Mouse (Mus musculus): ENCODE measurements around the gene Btrc. TPM values are rescaled to one million over a fixed set of nuclear protein-coding genes. Genes with fewer than 3 reads are reported as not detected.

The Btrc gene
- polyA plus RNA-seq, 1 experiment from 2014 or later: 46.0 TPM

GRCm38 (mm10) chr19:45486992-45487387, 123.5 kb downstream of the Btrc start:
- H3K4me1 ChIP-seq (ENCODE audit: control insufficient read depth, insufficient read depth, low read length): 0 out of 2 replicates have a peak, but pooled peaks cover 2% of the 10 kb centered on the region
- H3K27me3 ChIP-seq (ENCODE audit: control insufficient read depth, insufficient read depth, low read length): no peaks in the 10 kb centered on the region
- no peak for ATAC-seq (replicated peaks; ENCODE audit: insufficient number of reproducible peaks, low FRiP score, low TSS enrichment)
- no peak overlapping the region for H3K27ac ChIP-seq (ENCODE audit: low read depth, low read length)
- H3K9ac ChIP-seq (ENCODE audit: low read depth, low read length): no peak overlapping the region
- 56% methylated on average over 3 of the region's 3 CpGs for WGBS (ENCODE audit: insufficient replicate concordance)
- no peak overlapping the region for H3K4me3 ChIP-seq (ENCODE audit: low read depth, low read length)
- no peaks in the 10 kb centered on the region for H3K9me3 ChIP-seq (replicated peaks; ENCODE audit: control insufficient read depth, low read length)
- H3K4me2 ChIP-seq: no peak overlapping the region
- no peaks in the 10 kb centered on the region for H3K36me3 ChIP-seq (ENCODE audit: control insufficient read depth, insufficient read depth, low read length)

- no peaks in the 10 kb centered on the region for H3K36me3 ChIP-seq (ENCODE audit: control insufficient read depth, insufficient read depth, low read length)
- no peak for ATAC-seq (replicated peaks; ENCODE audit: insufficient number of reproducible peaks, low FRiP score, low TSS enrichment)
- H3K4me1 ChIP-seq (ENCODE audit: control insufficient read depth, insufficient read depth, low read length): 0 out of 2 replicates have a peak, but pooled peaks cover 2% of the 10 kb centered on the region
- 51% methylated on average over 6 of the region's 6 CpGs for WGBS (ENCODE audit: insufficient replicate concordance)
- no peaks in the 10 kb centered on the region for H3K9me3 ChIP-seq (replicated peaks; ENCODE audit: control insufficient read depth, low read length)
- H3K27ac ChIP-seq (ENCODE audit: low read depth, low read length): no peak overlapping the region
- no peak overlapping the region for H3K9ac ChIP-seq (ENCODE audit: low read depth, low read length)
- no peaks in the 10 kb centered on the region for H3K27me3 ChIP-seq (ENCODE audit: control insufficient read depth, insufficient read depth, low read length)
- no peak overlapping the region for H3K4me3 ChIP-seq (ENCODE audit: low read depth, low read length)
- no peak overlapping the region for H3K4me2 ChIP-seq
These were observed 126.4 kb downstream of the Btrc start for GRCm38 (mm10) chr19:45489961-45490360.

- WGBS (ENCODE audit: insufficient replicate concordance): 79% methylated on average over 7 of the region's 7 CpGs
- H3K9ac ChIP-seq (ENCODE audit: low read depth, low read length): no peak overlapping the region
- no peak overlapping the region for H3K4me3 ChIP-seq (ENCODE audit: low read depth, low read length)
- no peaks in the 10 kb centered on the region for H3K27me3 ChIP-seq (ENCODE audit: control insufficient read depth, insufficient read depth, low read length)
- no peak for ATAC-seq (replicated peaks; ENCODE audit: insufficient number of reproducible peaks, low FRiP score, low TSS enrichment)
- 0 out of 2 replicates have a peak, but pooled peaks cover 2% of the 10 kb centered on the region for H3K4me1 ChIP-seq (ENCODE audit: control insufficient read depth, insufficient read depth, low read length)
- H3K27ac ChIP-seq (ENCODE audit: low read depth, low read length): no peak overlapping the region
- no peak overlapping the region for H3K4me2 ChIP-seq
- no peaks in the 10 kb centered on the region for H3K9me3 ChIP-seq (replicated peaks; ENCODE audit: control insufficient read depth, low read length)
- H3K36me3 ChIP-seq (ENCODE audit: control insufficient read depth, insufficient read depth, low read length): no peaks in the 10 kb centered on the region
These were observed 127.7 kb downstream of the Btrc start for GRCm38 (mm10) chr19:45491246-45491645.

DNA sequence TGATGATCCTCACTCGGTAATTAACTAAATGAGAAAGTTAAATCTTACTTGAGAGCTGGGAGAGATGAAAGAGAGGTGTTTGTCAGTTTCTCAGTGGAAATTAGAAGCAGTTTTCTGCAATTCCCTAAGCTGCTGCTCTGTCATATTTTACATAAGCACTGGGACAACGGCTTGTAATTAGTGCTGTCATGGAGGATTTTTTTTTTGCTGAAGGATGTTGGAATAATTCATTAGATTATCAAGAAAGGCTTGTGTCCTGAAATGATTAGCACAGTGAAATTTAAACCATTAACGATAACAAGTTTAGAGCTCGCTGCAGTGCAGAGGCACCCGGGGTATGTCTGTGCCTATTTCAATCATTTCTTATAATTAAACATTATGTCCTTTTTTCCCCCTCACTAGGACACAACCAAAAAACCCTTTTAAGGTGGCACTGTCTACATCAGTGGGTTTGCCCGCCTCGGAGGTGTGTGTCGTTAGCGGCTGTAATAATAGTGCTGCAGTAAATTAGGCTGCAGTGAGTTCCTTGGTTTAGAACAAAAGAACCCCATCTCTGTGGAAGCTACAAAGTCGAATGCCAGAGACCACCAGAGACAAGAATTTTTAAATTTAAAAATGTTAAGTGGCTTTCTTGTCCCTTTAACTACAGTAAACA, 130.7 kb downstream of the Btrc start:
- H3K27me3 ChIP-seq (ENCODE audit: control insufficient read depth, insufficient read depth, low read length): no peaks in the 10 kb centered on the region
- H3K4me1 ChIP-seq (ENCODE audit: control insufficient read depth, insufficient read depth, low read length): 0 out of 2 replicates have a peak, but pooled peaks cover 2% of the 10 kb centered on the region
- no peak for ATAC-seq (replicated peaks; ENCODE audit: insufficient number of reproducible peaks, low FRiP score, low TSS enrichment)
- H3K9me3 ChIP-seq (replicated peaks; ENCODE audit: control insufficient read depth, low read length): no peaks in the 10 kb centered on the region
- no peak overlapping the region for H3K4me3 ChIP-seq (ENCODE audit: low read depth, low read length)
- H3K9ac ChIP-seq (ENCODE audit: low read depth, low read length): no peak overlapping the region
- 83% methylated on average over 10 of the region's 10 CpGs for WGBS (ENCODE audit: insufficient replicate concordance)
- no peak overlapping the region for H3K27ac ChIP-seq (ENCODE audit: low read depth, low read length)
- H3K4me2 ChIP-seq: no peak overlapping the region
- H3K36me3 ChIP-seq (ENCODE audit: control insufficient read depth, insufficient read depth, low read length): no peaks in the 10 kb centered on the region

GRCm38 (mm10) chr19:45505446-45505845, 141.9 kb downstream of the Btrc start:
- WGBS (ENCODE audit: insufficient replicate concordance): 89% methylated on average over 7 of the region's 7 CpGs
- ATAC-seq (replicated peaks; ENCODE audit: insufficient number of reproducible peaks, low FRiP score, low TSS enrichment): no peak
- H3K9ac ChIP-seq (ENCODE audit: low read depth, low read length): no peak overlapping the region
- no peak overlapping the region for H3K4me2 ChIP-seq
- H3K27me3 ChIP-seq (ENCODE audit: control insufficient read depth, insufficient read depth, low read length): no peaks in the 10 kb centered on the region
- no peaks in the 10 kb centered on the region for H3K9me3 ChIP-seq (replicated peaks; ENCODE audit: control insufficient read depth, low read length)
- no peak overlapping the region for H3K4me3 ChIP-seq (ENCODE audit: low read depth, low read length)
- no peaks in the 10 kb centered on the region for H3K36me3 ChIP-seq (ENCODE audit: control insufficient read depth, insufficient read depth, low read length)
- H3K27ac ChIP-seq (ENCODE audit: low read depth, low read length): no peak overlapping the region
- H3K4me1 ChIP-seq (ENCODE audit: control insufficient read depth, insufficient read depth, low read length): peaks cover 12% of the 10 kb centered on the region

DNA sequence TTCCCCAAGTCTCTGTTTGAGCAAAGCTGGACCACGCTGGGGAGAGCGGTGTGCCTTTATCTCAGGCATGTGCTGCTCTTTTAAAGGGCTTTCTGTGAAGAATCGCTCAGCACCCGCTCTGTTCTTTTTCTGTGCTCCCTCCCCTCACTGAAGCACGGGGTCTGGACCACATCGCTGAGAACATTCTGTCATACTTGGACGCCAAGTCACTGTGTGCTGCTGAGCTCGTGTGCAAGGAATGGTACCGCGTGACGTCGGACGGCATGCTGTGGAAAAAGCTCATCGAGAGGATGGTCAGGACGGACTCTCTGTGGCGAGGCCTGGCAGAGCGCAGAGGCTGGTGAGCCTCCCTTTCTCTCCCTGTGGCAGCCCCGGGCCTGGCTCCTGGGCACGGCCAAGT, 144.0 kb downstream of the Btrc start:
- ATAC-seq (replicated peaks; ENCODE audit: insufficient number of reproducible peaks, low FRiP score, low TSS enrichment): 0 out of 2 replicates have a peak, but pooled peaks have one; percentile 39
- H3K36me3 ChIP-seq (ENCODE audit: control insufficient read depth, insufficient read depth, low read length): 0 out of 2 replicates have a peak, but pooled peaks cover 2% of the 10 kb centered on the region

GRCm38 (mm10) chr19:45510680-45511079, 147.1 kb downstream of the Btrc start:
- Histone ChIP-seq H3K27me3 (ENCODE audit: control insufficient read depth, insufficient read depth, low read length) (no peaks in the 10 kb centered on the region), H3K4me3 (ENCODE audit: low read depth, low read length) (no peak overlapping the region), H3K4me1 (ENCODE audit: control insufficient read depth, insufficient read depth, low read length) (peaks cover 12% of the 10 kb centered on the region), H3K27ac (ENCODE audit: low read depth, low read length) (no peak overlapping the region), H3K4me2 (no peak overlapping the region), H3K9me3 (replicated peaks; ENCODE audit: control insufficient read depth, low read length) (no peaks in the 10 kb centered on the region), H3K9ac (ENCODE audit: low read depth, low read length) (no peak overlapping the region), H3K36me3 (ENCODE audit: control insufficient read depth, insufficient read depth, low read length) (peaks cover 9% of the 10 kb centered on the region)
- WGBS (ENCODE audit: insufficient replicate concordance): 72% methylated on average over 3 of the region's 3 CpGs
- ATAC-seq (replicated peaks; ENCODE audit: insufficient number of reproducible peaks, low FRiP score, low TSS enrichment): no peak

More for the DNA sequence above, 144.0 kb downstream of the Btrc start:
- H3K4me3 ChIP-seq (ENCODE audit: low read depth, low read length): no peak overlapping the region
- H3K27me3 ChIP-seq (ENCODE audit: control insufficient read depth, insufficient read depth, low read length): no peaks in the 10 kb centered on the region
- 41% methylated on average over 19 of the region's 19 CpGs for WGBS (ENCODE audit: insufficient replicate concordance)
- H3K4me2 ChIP-seq: peak overlapping the region; percentile 34; the same call in 1 of the 2 replicates
- H3K9me3 ChIP-seq (replicated peaks; ENCODE audit: control insufficient read depth, low read length): no peaks in the 10 kb centered on the region
- H3K4me1 ChIP-seq (ENCODE audit: control insufficient read depth, insufficient read depth, low read length): peaks cover 12% of the 10 kb centered on the region
- peak overlapping the region; percentile 57; the same call in 1 of the 2 replicates for H3K27ac ChIP-seq (ENCODE audit: low read depth, low read length)
- H3K9ac ChIP-seq (ENCODE audit: low read depth, low read length): 0 out of 2 replicates have a peak overlapping the region, but pooled peaks have one; percentile 16

DNA sequence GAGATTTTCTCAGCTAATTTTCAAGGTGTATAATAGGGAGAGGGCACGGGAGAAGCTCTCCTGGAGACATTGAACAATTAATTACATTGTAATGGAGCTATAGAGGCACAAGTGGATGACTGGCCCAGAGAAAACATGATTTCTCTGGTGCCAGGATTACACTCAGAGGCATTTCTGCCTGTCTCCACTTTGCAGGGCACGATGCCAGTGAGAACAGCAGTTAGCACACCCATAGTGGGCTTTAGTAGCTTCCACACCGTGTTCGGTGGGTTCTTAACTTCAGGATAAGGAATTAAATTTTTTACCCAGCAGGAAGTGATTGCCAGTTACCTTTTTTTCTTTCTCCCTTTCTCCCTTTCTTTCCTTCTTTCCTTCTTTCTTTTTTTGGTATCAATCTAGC, 147.9 kb downstream of the Btrc start:
- Histone ChIP-seq H3K36me3 (ENCODE audit: control insufficient read depth, insufficient read depth, low read length) (peaks cover 9% of the 10 kb centered on the region), H3K27me3 (ENCODE audit: control insufficient read depth, insufficient read depth, low read length) (no peaks in the 10 kb centered on the region), H3K4me1 (ENCODE audit: control insufficient read depth, insufficient read depth, low read length) (peaks cover 12% of the 10 kb centered on the region), H3K4me3 (ENCODE audit: low read depth, low read length) (no peak overlapping the region), H3K9me3 (replicated peaks; ENCODE audit: control insufficient read depth, low read length) (no peaks in the 10 kb centered on the region), H3K9ac (ENCODE audit: low read depth, low read length) (no peak overlapping the region), H3K4me2 (no peak overlapping the region), H3K27ac (ENCODE audit: low read depth, low read length) (no peak overlapping the region)
- WGBS (ENCODE audit: insufficient replicate concordance): 88% methylated on average over 4 of the region's 4 CpGs
- no peak for ATAC-seq (replicated peaks; ENCODE audit: insufficient number of reproducible peaks, low FRiP score, low TSS enrichment)

- H3K4me3 ChIP-seq (ENCODE audit: low read depth, low read length): no peak overlapping the region
- no peak overlapping the region for H3K27ac ChIP-seq (ENCODE audit: low read depth, low read length)
- 77% methylated on average over 2 of the region's 2 CpGs for WGBS (ENCODE audit: insufficient replicate concordance)
- ATAC-seq (replicated peaks; ENCODE audit: insufficient number of reproducible peaks, low FRiP score, low TSS enrichment): no peak
- H3K9ac ChIP-seq (ENCODE audit: low read depth, low read length): no peak overlapping the region
- H3K9me3 ChIP-seq (replicated peaks; ENCODE audit: control insufficient read depth, low read length): no peaks in the 10 kb centered on the region
- no peaks in the 10 kb centered on the region for H3K4me1 ChIP-seq (ENCODE audit: control insufficient read depth, insufficient read depth, low read length)
- peaks cover 16% of the 10 kb centered on the region for H3K36me3 ChIP-seq (ENCODE audit: control insufficient read depth, insufficient read depth, low read length)
- no peak overlapping the region for H3K4me2 ChIP-seq
- H3K27me3 ChIP-seq (ENCODE audit: control insufficient read depth, insufficient read depth, low read length): no peaks in the 10 kb centered on the region
These were observed 151.8 kb downstream of the Btrc start for GRCm38 (mm10) chr19:45515341-45515740.

Measured in heart, embryonic 11.5 days (tissue).